Mouse (Mus musculus): ENCODE data around the gene Cdc42se2. TPM values are rescaled to one million over a fixed set of nuclear protein-coding genes. Genes with fewer than 3 reads are reported as not detected.

The Cdc42se2 gene
- polyA plus RNA-seq, 1 experiment, result 69.7 TPM

DNA sequence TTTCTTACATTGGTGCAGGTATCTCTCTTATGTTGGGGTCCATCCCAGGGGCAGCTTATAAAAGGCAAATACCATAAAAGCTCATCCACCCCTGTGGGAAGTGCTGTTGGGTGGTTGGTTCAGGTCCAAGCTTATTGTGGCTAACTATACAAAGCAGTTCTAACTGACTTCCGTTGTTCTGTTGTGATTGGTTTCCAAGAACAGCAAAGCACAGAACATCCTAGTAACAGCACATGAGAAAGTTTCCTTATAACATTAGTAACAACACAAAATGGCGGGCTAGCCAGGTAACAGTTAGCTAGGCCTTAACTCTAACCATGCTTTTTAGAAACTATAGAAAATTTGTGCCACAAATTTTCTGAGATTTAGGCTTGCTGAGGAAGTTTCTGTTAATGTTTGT is 79.3 kb downstream of the Cdc42se2 start:
- Histone ChIP-seq H3K27me3 (ENCODE audit: control insufficient read depth, insufficient read depth, low read length, poor library complexity, severe bottlenecking) (no peaks in the 10 kb centered on the region), H3K27ac (ENCODE audit: insufficient read depth, low read length) (no peak overlapping the region), H3K36me3 (ENCODE audit: control insufficient read depth, insufficient read depth, low read length, poor library complexity, severe bottlenecking) (no peaks in the 10 kb centered on the region), H3K4me1 (ENCODE audit: control insufficient read depth, insufficient read depth, low read length) (no peaks in the 10 kb centered on the region), H3K9ac (ENCODE audit: low read depth, poor library complexity, severe bottlenecking) (no peak overlapping the region), H3K4me3 (ENCODE audit: low read depth, low read length) (no peak overlapping the region), H3K9me3 (replicated peaks; ENCODE audit: control insufficient read depth, insufficient read depth, low read length, poor library complexity, severe bottlenecking) (no peaks in the 10 kb centered on the region)
- no peak for TF ChIP-seq CTCF (IDR thresholded peaks at IDR 0.05; ENCODE audit: low read depth, low read length)
- no peak for TF ChIP-seq POLR2A (IDR thresholded peaks at IDR 0.05; ENCODE audit: insufficient read depth, low read length)
- no peak for TF ChIP-seq EP300 (IDR thresholded peaks at IDR 0.05; ENCODE audit: insufficient read depth, low read depth, low read length)

DNA sequence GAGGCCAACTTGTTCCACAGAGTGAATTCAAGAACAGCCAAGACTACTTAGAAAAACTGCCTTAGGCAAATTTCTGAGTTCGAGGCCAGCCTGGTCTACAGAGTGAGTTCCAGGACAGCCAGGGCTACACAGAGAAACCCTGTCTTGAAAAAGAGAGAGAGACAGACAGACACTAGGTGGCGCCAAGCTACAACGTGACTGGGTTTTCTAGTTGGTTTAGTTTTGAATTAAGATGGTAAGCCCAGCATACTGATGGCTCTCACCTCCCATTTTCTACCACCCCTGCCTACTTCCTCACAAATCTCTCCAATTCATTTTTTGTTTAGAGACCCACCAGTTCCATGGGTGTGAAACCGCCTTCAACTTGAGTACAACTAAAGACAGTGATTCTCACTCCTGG is 84.2 kb downstream of the Cdc42se2 start:
- Histone ChIP-seq H3K27ac (ENCODE audit: insufficient read depth, low read length) (no peak overlapping the region), H3K4me1 (ENCODE audit: control insufficient read depth, insufficient read depth, low read length) (no peaks in the 10 kb centered on the region), H3K4me3 (ENCODE audit: low read depth, low read length) (no peak overlapping the region), H3K36me3 (ENCODE audit: control insufficient read depth, insufficient read depth, low read length, poor library complexity, severe bottlenecking) (no peaks in the 10 kb centered on the region), H3K9ac (ENCODE audit: low read depth, poor library complexity, severe bottlenecking) (no peak overlapping the region), H3K27me3 (ENCODE audit: control insufficient read depth, insufficient read depth, low read length, poor library complexity, severe bottlenecking) (no peaks in the 10 kb centered on the region), H3K9me3 (replicated peaks; ENCODE audit: control insufficient read depth, insufficient read depth, low read length, poor library complexity, severe bottlenecking) (no peaks in the 10 kb centered on the region)
- no peak for TF ChIP-seq EP300 (IDR thresholded peaks at IDR 0.05; ENCODE audit: insufficient read depth, low read depth, low read length)
- TF ChIP-seq CTCF (IDR thresholded peaks at IDR 0.05; ENCODE audit: low read depth, low read length), result peak; percentile 34
- no peak for TF ChIP-seq POLR2A (IDR thresholded peaks at IDR 0.05; ENCODE audit: insufficient read depth, low read length)

DNA sequence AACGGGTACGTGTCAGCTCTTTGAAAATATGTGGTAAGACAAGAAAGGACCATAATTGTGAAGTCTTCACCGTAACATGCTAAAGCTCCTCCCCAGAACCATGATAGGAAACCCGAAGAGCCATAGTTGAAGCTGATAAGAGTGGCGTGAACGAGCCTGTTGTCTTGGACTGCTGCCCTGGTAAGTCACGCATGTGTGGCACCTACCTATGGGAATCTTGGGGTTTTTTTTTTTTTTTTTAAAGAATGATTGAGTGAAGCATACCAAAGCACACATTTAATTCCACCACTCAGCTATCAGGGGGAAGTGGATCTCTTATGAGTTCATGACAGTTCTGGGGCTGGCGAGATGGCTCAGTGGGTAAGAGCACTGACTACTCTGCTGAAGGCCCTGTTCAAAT is 85.6 kb downstream of the Cdc42se2 start:
- TF ChIP-seq EP300 (IDR thresholded peaks at IDR 0.05; ENCODE audit: insufficient read depth, low read depth, low read length) (no peak), CTCF (IDR thresholded peaks at IDR 0.05; ENCODE audit: low read depth, low read length) (no peak), POLR2A (IDR thresholded peaks at IDR 0.05; ENCODE audit: insufficient read depth, low read length) (no peak)

DNA sequence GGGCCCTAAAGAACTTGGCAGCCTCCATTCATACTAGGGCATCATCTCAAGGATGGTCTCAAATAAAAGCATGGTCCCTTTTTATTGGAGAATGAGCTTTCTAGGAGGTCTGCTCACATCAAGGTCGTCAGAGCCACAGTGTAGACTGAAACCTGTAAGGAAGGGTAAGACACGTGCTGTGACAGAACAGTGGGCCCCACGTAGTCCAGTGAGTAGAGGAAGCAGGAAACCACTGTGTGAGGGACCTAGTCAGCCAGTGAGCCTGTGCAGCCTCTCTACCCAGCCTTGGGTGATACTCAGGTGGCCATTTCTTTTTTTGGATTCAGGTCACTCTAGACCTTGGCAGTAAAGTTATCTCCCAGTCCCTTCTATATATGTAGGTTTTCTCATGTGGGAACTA is 87.5 kb downstream of the Cdc42se2 start:
- Histone ChIP-seq H3K4me1 (ENCODE audit: control insufficient read depth, insufficient read depth, low read length) (no peaks in the 10 kb centered on the region), H3K9me3 (replicated peaks; ENCODE audit: control insufficient read depth, insufficient read depth, low read length, poor library complexity, severe bottlenecking) (no peaks in the 10 kb centered on the region), H3K4me3 (ENCODE audit: low read depth, low read length) (no peak overlapping the region), H3K9ac (ENCODE audit: low read depth, poor library complexity, severe bottlenecking) (no peak overlapping the region), H3K36me3 (ENCODE audit: control insufficient read depth, insufficient read depth, low read length, poor library complexity, severe bottlenecking) (peaks cover 3% of the 10 kb centered on the region; the same call in 1 of the 2 replicates), H3K27ac (ENCODE audit: insufficient read depth, low read length) (no peak overlapping the region), H3K27me3 (ENCODE audit: control insufficient read depth, insufficient read depth, low read length, poor library complexity, severe bottlenecking) (no peaks in the 10 kb centered on the region)
- TF ChIP-seq POLR2A (IDR thresholded peaks at IDR 0.05; ENCODE audit: insufficient read depth, low read length), result no peak
- TF ChIP-seq EP300 (IDR thresholded peaks at IDR 0.05; ENCODE audit: insufficient read depth, low read depth, low read length), result no peak
- no peak for TF ChIP-seq CTCF (IDR thresholded peaks at IDR 0.05; ENCODE audit: low read depth, low read length)

More for the DNA sequence above, 85.6 kb downstream of the Cdc42se2 start:
- no peaks in the 10 kb centered on the region for H3K36me3 ChIP-seq (ENCODE audit: control insufficient read depth, insufficient read depth, low read length, poor library complexity, severe bottlenecking)
- H3K9me3 ChIP-seq (replicated peaks; ENCODE audit: control insufficient read depth, insufficient read depth, low read length, poor library complexity, severe bottlenecking), result no peaks in the 10 kb centered on the region
- H3K27me3 ChIP-seq (ENCODE audit: control insufficient read depth, insufficient read depth, low read length, poor library complexity, severe bottlenecking), result no peaks in the 10 kb centered on the region
- H3K9ac ChIP-seq (ENCODE audit: low read depth, poor library complexity, severe bottlenecking), result no peak overlapping the region
- no peak overlapping the region for H3K27ac ChIP-seq (ENCODE audit: insufficient read depth, low read length)
- no peaks in the 10 kb centered on the region for H3K4me1 ChIP-seq (ENCODE audit: control insufficient read depth, insufficient read depth, low read length)
- no peak overlapping the region for H3K4me3 ChIP-seq (ENCODE audit: low read depth, low read length)

DNA sequence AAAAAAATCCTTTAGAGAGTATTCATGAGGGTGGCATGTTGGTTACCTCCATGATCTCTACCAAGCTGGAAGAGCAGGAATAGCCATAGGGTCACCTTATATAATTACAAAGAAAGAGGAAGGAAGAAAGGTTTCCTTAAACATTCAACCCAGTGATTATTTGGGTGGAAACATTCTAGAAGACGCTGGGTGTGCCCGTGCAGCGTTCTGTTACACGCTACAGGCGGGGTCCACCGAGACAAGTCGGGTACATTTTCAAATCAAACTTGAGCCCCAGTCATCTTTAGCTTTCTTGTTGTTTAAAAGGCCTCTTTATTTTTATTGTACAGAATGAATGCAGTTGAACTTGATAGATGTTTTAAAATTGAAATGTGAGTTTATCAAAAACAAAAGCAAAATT is 88.8 kb downstream of the Cdc42se2 start:
- Histone ChIP-seq H3K4me3 (ENCODE audit: low read depth, low read length) (no peak overlapping the region), H3K36me3 (ENCODE audit: control insufficient read depth, insufficient read depth, low read length, poor library complexity, severe bottlenecking) (peaks cover 3% of the 10 kb centered on the region; the same call in 1 of the 2 replicates), H3K9ac (ENCODE audit: low read depth, poor library complexity, severe bottlenecking) (no peak overlapping the region), H3K27me3 (ENCODE audit: control insufficient read depth, insufficient read depth, low read length, poor library complexity, severe bottlenecking) (no peaks in the 10 kb centered on the region), H3K4me1 (ENCODE audit: control insufficient read depth, insufficient read depth, low read length) (no peaks in the 10 kb centered on the region), H3K27ac (ENCODE audit: insufficient read depth, low read length) (no peak overlapping the region), H3K9me3 (replicated peaks; ENCODE audit: control insufficient read depth, insufficient read depth, low read length, poor library complexity, severe bottlenecking) (no peaks in the 10 kb centered on the region)
- no peak for TF ChIP-seq CTCF (IDR thresholded peaks at IDR 0.05; ENCODE audit: low read depth, low read length)
- TF ChIP-seq EP300 (IDR thresholded peaks at IDR 0.05; ENCODE audit: insufficient read depth, low read depth, low read length), result no peak
- no peak for TF ChIP-seq POLR2A (IDR thresholded peaks at IDR 0.05; ENCODE audit: insufficient read depth, low read length)

DNA sequence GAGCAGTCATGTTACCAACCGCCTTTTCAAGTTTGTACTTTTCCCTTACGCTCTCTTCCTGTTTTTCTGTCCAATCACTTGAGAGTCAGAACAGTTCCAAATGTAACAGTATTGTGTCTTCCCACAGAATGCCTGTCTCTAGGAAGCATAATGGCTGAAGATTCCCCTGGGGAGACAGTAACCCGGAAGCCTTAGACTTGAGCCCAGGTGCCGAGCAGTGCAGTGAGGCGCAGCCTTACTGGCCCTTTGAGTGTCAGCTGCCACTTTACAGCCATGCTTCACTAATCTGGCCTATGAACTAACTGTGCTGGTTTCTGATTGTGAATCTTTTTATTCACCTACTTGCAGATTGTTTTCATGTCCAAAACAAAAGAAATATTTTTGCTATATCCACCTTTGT is 89.9 kb downstream of the Cdc42se2 start:
- Histone ChIP-seq H3K27me3 (ENCODE audit: control insufficient read depth, insufficient read depth, low read length, poor library complexity, severe bottlenecking) (no peaks in the 10 kb centered on the region), H3K36me3 (ENCODE audit: control insufficient read depth, insufficient read depth, low read length, poor library complexity, severe bottlenecking) (peaks cover 3% of the 10 kb centered on the region; the same call in 1 of the 2 replicates), H3K9me3 (replicated peaks; ENCODE audit: control insufficient read depth, insufficient read depth, low read length, poor library complexity, severe bottlenecking) (no peaks in the 10 kb centered on the region), H3K27ac (ENCODE audit: insufficient read depth, low read length) (no peak overlapping the region), H3K4me3 (ENCODE audit: low read depth, low read length) (no peak overlapping the region), H3K9ac (ENCODE audit: low read depth, poor library complexity, severe bottlenecking) (no peak overlapping the region), H3K4me1 (ENCODE audit: control insufficient read depth, insufficient read depth, low read length) (no peaks in the 10 kb centered on the region)
- TF ChIP-seq EP300 (IDR thresholded peaks at IDR 0.05; ENCODE audit: insufficient read depth, low read depth, low read length) (no peak), CTCF (IDR thresholded peaks at IDR 0.05; ENCODE audit: low read depth, low read length) (no peak), POLR2A (IDR thresholded peaks at IDR 0.05; ENCODE audit: insufficient read depth, low read length) (no peak)
